Mouse (Mus musculus): ENCODE measurements around the gene Crygs.

The Crygs gene

DNA sequence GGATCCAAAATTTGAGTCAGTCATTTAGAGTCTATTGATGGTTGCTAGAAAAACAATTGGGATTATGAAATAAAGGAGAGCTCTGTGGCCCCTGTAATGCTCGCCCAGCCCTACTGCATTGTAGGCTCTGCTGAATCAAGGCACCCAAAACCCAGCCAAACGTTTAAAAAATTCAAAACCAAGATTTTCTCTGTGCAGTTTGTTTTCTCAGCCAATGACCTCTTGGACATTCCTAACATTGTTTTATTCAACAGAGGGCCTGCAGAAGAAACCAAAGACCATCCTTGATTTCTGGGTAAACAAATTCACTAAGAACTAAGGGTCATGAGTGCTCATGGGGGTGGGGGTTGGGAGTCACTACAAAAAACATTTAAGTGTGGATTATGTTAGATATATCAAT is at the start of gene Crygs:
Crygs (minus strand) TSS at position 101 of the 400 bp plus-strand sequence.
- no peak for DNase-seq (ENCODE audit: low spot score)

DNA sequence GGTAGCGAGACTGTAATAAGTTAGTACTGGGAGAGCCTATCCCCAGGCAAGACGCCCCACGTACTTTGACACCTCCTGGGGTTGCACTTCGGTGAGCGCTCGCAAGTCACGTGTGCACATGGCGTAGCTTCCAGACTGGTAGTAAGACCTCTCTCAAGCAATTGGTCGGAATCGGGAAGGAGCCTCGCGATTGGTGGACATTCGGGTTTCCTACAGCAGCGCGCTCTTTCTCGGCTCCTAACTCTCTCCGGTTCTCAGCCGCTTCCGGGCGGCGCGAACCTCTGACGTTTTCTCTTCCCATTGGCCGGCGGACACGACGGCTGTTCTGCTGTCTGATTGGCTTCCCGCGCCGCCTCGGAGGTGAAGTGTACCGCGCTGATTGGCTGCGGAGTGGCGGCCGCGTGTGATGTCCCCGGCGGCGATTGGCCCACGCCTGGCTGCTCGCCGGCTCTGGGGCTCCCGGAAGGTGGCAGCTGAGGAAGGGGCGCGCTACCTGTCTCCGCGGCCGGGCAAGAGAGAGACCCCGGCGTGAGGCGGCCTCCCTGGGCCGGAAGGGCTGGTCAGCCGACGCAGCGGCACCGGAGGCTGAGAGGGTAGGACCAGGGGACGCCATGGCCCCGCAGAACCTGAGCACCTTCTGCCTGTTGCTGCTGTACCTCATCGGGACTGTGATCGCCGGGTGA is 46.2 kb upstream of the Crygs start, which contains the start of the genes Tbccd1 and Dnajb11:
Tbccd1 (minus strand) TSS at position 239 of the 683 bp plus-strand sequence.
Dnajb11 (plus strand) TSS at position 415 of the 683 bp plus-strand sequence.
- DNase-seq (ENCODE audit: low spot score): peak; percentile 99

DNA sequence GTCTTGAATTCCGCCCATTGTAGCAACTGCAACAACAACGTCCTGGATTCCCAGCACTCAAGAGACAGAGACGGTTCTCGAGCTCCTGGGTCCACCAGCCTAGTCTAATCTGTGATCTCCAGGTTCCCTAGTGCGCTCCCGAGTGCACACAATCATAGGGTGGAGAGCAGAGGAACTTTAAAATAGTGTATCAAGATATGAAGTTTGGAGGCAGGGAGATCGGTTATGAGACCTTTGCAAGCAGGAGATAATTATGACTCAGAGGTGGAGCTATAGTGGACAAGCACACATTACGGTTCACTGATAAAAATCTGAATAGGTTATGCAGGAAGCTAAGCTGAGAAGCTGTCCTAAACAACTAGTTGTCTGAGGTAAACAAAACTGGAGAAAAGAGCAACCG is 45.4 kb upstream of the Crygs start:
- peak; percentile 8 for DNase-seq (ENCODE audit: low spot score)

GRCm38 (mm10) chr16:22852709-22853108 is 41.3 kb upstream of the Crygs start:
- DNase-seq (ENCODE audit: low spot score): no peak

- no peak for DNase-seq (ENCODE audit: low spot score)
Observed at GRCm38 (mm10) chr16:22848331-22848730, 37.0 kb upstream of the Crygs start.

DNA sequence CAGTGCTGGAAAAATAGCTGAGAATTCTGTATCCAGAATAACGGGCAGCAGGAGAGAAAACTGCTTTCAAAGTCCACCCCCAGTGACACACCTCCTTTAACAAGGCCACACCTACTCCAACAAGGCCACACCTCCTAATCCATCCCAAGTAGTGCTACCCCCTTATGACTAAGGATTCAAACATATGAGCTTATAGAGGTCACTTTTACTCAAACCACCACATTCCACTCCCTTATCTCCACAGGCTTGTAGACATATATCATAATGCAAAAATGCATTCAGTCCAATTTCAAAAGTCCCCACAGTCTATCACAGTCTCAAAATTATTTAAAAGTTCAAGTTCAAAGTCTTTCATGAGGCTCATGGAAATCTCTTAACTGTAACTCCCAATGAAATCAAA is 36.3 kb upstream of the Crygs start:
- no peak for DNase-seq (ENCODE audit: low spot score)

GRCm38 (mm10) chr16:22845481-22845880 is 34.1 kb upstream of the Crygs start:
- DNase-seq (ENCODE audit: low spot score): no peak

DNA sequence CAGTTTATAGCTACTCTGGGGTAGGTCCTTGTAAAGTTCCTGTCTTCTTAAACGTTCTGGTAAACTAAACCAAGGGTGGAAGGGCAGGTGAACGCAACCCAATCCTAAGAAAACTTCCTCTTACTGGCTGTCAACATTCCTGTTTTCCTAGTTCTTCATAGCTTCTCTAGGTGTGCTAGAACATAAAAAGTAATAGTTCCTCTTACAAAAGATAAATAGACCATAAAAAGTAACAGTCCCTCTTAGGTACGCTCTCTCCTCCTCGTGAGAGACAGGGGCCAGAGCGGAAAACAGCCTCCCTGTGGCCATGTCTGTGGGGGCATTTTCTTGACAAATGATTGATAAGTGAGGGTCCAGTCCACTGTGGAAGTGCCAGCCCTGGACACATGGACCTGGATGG is 33.5 kb upstream of the Crygs start:
- no peak for DNase-seq (ENCODE audit: low spot score)

DNA sequence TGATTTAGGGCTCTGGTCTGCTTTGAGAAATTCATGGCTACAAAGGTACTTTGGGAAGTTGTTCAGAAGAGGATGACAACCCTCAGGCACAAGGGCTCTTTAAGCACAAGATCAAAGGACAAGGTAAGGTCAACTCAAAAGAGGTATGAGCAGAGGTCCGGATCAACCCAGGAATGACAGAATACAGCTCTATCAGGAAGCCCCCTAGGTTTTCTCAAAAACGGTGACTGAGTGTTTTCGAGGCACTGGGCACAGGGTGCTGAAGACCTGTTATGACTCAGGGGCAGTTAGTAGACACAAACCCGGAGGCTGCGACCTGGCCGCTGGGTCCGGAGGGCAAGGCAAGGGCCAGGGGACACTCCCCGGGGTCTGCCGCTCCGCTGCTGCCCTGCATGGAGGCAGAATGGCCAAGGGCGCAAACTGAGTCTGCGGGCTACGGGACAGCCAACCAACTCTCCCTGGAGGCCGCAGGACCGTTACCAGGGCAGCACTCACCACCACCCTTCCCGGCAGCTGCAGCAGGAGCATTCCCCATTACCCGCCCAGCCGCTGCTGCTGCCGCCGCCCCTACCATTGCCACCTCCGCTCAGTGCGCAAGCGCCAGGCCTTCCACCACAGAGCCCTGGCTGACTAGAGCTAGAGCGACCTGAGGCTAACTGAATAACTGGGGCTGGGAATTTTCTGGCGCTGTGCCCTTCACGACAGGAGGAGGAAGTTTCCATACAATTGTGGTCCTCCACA is 32.9 kb upstream of the Crygs start:
- peak; percentile 89 for DNase-seq (ENCODE audit: low spot score)

- no peak for DNase-seq (ENCODE audit: low spot score)
Observed at GRCm38 (mm10) chr16:22842871-22843270, 31.5 kb upstream of the Crygs start.

- DNase-seq (ENCODE audit: low spot score): no peak
Observed at GRCm38 (mm10) chr16:22839146-22839857, 27.9 kb upstream of the Crygs start.

DNA sequence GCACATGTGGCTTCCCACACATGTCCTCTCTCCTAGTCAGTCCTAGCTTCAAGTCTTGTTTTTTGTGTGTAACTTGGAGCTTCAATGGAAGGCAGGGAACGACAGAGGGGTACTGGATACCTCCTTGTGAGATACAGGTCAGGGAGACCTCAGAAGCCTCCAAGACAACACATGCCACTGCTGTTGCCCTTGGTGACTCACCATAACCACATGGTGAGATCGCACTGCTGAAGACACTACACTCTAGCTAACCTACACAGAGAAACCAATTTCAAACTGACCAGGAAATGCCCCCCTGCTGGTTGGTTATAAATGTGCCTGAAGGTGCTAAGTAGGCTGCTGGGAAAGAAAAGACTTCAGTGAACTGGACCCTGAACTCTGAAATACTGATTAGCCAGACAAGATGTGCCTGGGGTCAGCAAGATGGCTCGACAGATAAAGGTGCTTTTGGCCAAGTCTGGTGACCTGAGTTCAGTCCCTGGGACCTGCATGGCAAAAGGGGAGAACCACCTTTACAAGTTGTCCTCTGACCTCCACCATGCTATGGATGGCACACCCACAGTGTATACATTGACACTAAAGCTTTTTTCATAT is 21.7 kb upstream of the Crygs start:
- DNase-seq (ENCODE audit: low spot score): no peak

DNA sequence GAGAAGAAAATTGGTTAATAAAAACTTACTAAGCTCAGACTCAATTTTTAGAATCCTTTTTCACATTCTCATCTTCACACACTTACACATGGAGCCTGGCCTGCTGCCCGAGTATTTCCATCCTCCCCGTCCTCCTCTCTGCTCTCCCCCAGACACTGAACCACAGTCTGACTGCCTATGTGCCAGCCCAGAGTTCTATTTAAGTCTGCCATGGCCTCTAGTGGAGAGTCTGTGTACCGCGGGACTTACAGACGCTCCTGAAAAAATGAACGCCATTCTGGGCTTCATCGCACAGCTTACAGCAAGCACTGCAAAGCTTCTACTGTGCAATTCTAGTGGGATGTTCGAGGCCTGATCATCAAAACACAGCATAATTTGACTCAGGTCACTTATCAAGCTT is 9.4 kb upstream of the Crygs start:
- peak; percentile 39 for DNase-seq (ENCODE audit: low spot score)

DNA sequence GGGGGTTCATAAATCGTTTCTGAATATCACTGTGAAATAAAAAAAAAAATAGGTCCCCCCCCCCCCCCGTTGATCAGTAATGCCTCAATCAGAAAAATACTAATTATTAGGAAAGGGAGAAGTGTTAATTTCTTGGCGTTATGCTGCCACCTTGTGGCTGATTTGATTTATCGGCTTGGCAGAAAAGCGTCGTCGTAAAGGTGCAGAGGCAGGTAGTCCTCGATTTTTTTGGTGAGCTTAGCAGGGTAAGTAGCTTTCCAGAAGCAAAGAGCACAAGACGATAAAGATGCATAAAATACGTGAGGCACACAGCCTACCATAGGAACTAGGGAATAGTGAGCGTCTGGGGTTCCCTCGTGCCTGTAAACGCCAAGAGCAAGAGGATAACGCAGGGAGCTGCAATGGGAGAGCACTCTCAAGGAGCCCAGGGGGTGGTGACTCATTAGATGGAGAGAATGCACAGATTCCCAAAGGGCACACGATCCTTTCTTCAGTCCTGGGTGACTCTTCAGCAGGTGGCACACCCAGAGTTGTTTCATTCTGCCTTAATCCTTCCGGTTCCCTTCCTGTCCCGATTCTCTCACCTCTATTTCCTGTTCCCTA is 3.8 kb downstream of the Crygs start:
- DNase-seq (ENCODE audit: low spot score): peak; percentile 83

DNA sequence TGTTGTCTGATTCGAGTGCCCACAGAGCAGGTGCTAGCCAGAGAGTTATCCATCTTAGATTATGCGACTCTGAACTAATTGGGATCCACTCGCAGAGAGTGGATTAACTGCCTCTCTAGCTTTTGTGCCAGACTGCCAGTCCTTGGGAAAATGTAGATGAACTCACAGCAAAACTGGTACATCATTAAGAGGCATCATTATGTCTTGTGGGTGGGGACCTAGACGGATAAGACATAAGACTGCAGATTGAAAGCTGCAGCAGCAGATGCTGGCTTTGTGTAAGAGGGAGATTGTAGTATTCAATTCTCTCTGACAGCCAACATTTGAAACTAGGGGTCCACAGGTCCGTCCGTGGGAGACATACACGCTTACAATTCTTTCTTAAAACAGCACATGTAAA is 8.6 kb downstream of the Crygs start:
- DNase-seq (ENCODE audit: low spot score): no peak

DNA sequence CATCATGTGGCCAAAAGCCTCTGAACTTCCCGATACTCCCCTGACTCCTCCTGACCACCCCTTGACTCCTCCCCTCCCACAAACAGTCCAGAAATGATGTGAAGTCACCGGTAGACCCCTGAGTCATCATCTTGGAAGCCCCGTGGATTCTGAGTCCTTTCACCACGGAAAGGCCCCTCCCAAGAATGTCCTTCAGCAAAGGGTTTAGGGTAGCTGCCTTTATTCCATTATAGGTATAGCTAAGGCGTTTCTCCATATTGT is 10.6 kb downstream of the Crygs start:
- no peak for DNase-seq (ENCODE audit: low spot score)

- DNase-seq (ENCODE audit: low spot score): peak; percentile 66
Observed at GRCm38 (mm10) chr16:22800026-22800848, 11.1 kb downstream of the Crygs start.

GRCm38 (mm10) chr16:22798520-22798919 is 12.9 kb downstream of the Crygs start:
- no peak for DNase-seq (ENCODE audit: low spot score)

- DNase-seq (ENCODE audit: low spot score): no peak
Observed at GRCm38 (mm10) chr16:22797521-22797920, 13.9 kb downstream of the Crygs start.

GRCm38 (mm10) chr16:22795497-22795896 is 15.9 kb downstream of the Crygs start:
- peak; percentile 45 for DNase-seq (ENCODE audit: low spot score)

- DNase-seq (ENCODE audit: low spot score): no peak
Observed at GRCm38 (mm10) chr16:22791235-22791634, 20.1 kb downstream of the Crygs start.
